Mouse (Mus musculus) neural tube, embryonic 12.5 days (tissue): Measurements from ENCODE around the gene Tac4. TPM values are rescaled to one million over a fixed set of nuclear protein-coding genes. Genes with fewer than 3 reads are reported as not detected.

Source experiments
- ATAC-seq: fragments of 200-750 bp; cut with Nextera tagmentation; 2 replicates; pipeline ENCODE4 v1.8.0; 2017; ENCODE audit warnings: low read depth, mild to moderate bottlenecking, moderate TSS enrichment, moderate library complexity; ENCODE audit not compliant: low FRiP score
- H3K27ac ChIP-seq: fragments of 300-500 bp; sonication (generic); 2 replicates; pipeline ENCODE4 v1.5.1; 2016
- H3K27me3 ChIP-seq: fragments of 300-500 bp; sonication (generic); replicated peaks from 2 replicates; pipeline ENCODE4 v1.6.1; 2016; ENCODE audit warnings: mild to moderate bottlenecking
- H3K36me3 ChIP-seq: fragments of 300-500 bp; sonication (generic); 2 replicates; pipeline ENCODE4 v1.6.1; 2016; ENCODE audit warnings: mild to moderate bottlenecking
- H3K4me1 ChIP-seq: fragments of 300-500 bp; sonication (generic); 2 replicates; pipeline ENCODE4 v1.6.1; 2016
- H3K4me2 ChIP-seq: fragments of 300-500 bp; sonication (generic); replicated peaks from 2 replicates; pipeline ENCODE4 v1.6.1; 2016; ENCODE audit warnings: mild to moderate bottlenecking
- H3K4me3 ChIP-seq: fragments of 300-500 bp; sonication (generic); 2 replicates; pipeline ENCODE4 v1.5.1; 2016
- H3K9ac ChIP-seq: fragments of 300-500 bp; sonication (generic); 2 replicates; pipeline ENCODE4 v1.6.1; 2016; ENCODE audit warnings: mild to moderate bottlenecking
- H3K9me3 ChIP-seq: fragments of 300-500 bp; sonication (generic); 2 replicates; pipeline ENCODE4 v1.6.1; 2016; ENCODE audit warnings: mild to moderate bottlenecking
- WGBS: fragments of 180-500 bp; shearing (Covaris S2); methylation state at CpG from one replicate; pipeline ENCODE4 v1.1.7; 2016; 5-methylcytosine and 5-hydroxymethylcytosine counted together
- polyA plus RNA-seq: library from polyadenylated mRNA; unstranded; fragments of >200 nt; fragmentation: Nextera tagmentation; extraction: Ambion mirVana; gene quantifications from 2 replicates; pipeline ENCODE4 v1.2.1, GENCODE M21; 2016

The Tac4 gene
- polyA plus RNA-seq, 1 experiment from 2014 or later, result not detected

- no peaks in the 10 kb centered on the region for H3K27me3 ChIP-seq
- WGBS, result 61% methylated on average over 3 of the region's 3 CpGs
- no peaks in the 10 kb centered on the region for H3K4me1 ChIP-seq
- no peak overlapping the region for H3K9ac ChIP-seq
- H3K9me3 ChIP-seq, result no peaks in the 10 kb centered on the region
- H3K4me3 ChIP-seq, result no peak overlapping the region
- H3K4me2 ChIP-seq, result no peak overlapping the region
- ATAC-seq, result no peak
- peaks cover 71% of the 10 kb centered on the region for H3K36me3 ChIP-seq
- no peak overlapping the region for H3K27ac ChIP-seq
Observed at GRCm38 (mm10) chr11:95301772-95302171, 40.4 kb downstream of the Tac4 start.

- Histone ChIP-seq H3K27me3 (no peaks in the 10 kb centered on the region), H3K9me3 (no peaks in the 10 kb centered on the region), H3K27ac (no peak overlapping the region), H3K36me3 (peaks cover 46% of the 10 kb centered on the region), H3K4me2 (no peak overlapping the region), H3K4me1 (peaks cover 10% of the 10 kb centered on the region), H3K4me3 (no peak overlapping the region), H3K9ac (no peak overlapping the region)
- no peak for ATAC-seq
- 92% methylated on average over 7 of the region's 7 CpGs for WGBS
Observed at GRCm38 (mm10) chr11:95305600-95305999, 44.3 kb downstream of the Tac4 start.

DNA sequence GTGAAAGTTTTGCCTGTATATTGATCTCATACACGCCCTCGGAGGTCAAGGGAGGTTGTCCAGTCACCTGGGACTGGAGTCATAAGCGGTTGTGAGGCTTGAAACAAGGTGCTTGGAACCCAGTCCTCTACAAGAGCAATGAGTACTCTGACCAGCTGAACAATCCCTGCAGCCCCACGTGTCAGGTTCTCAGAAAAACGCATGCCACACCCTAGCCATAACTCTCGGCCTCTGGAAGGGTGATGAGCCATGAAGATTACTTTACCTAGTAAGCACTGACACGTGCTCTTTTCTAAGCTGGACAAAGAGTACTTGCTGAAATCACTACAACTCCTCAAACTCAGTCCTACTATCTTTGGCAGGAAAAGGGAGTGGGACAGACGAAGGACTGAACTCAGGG, 46.2 kb downstream of the Tac4 start:
- Histone ChIP-seq H3K4me2 (no peak overlapping the region), H3K4me1 (peaks cover 17% of the 10 kb centered on the region), H3K9me3 (no peaks in the 10 kb centered on the region), H3K36me3 (peaks cover 27% of the 10 kb centered on the region), H3K27me3 (no peaks in the 10 kb centered on the region), H3K27ac (no peak overlapping the region), H3K4me3 (no peak overlapping the region), H3K9ac (no peak overlapping the region)
- 85% methylated on average over 8 of the region's 8 CpGs for WGBS
- ATAC-seq, result no peak

GRCm38 (mm10) chr11:95309510-95310006, 48.2 kb downstream of the Tac4 start:
- Histone ChIP-seq H3K4me3 (peak overlapping the region; percentile 89), H3K27ac (peak overlapping the region; percentile 84), H3K36me3 (peaks cover 13% of the 10 kb centered on the region), H3K4me2 (peak overlapping the region; percentile 82), H3K9me3 (no peaks in the 10 kb centered on the region), H3K4me1 (peaks cover 17% of the 10 kb centered on the region), H3K9ac (peak overlapping the region; percentile 94), H3K27me3 (no peaks in the 10 kb centered on the region)
- WGBS, result 0% methylated on average over 37 of the region's 37 CpGs
- ATAC-seq, result peak; percentile 96

- H3K4me2 ChIP-seq, result peak within 1 kb of the TSS; percentile 82
- peak within 1 kb of the TSS; percentile 89 for H3K4me3 ChIP-seq
- peaks cover 17% of the 10 kb centered on the region for H3K4me1 ChIP-seq
- peaks cover 9% of the 10 kb centered on the region for H3K36me3 ChIP-seq
- under 1% methylated on average over 42 of the region's 42 CpGs for WGBS
- ATAC-seq, result peak; percentile 93
- H3K9me3 ChIP-seq, result no peaks in the 10 kb centered on the region
- H3K27ac ChIP-seq, result peak within 1 kb of the TSS; percentile 84
- no peaks in the 10 kb centered on the region for H3K27me3 ChIP-seq
- H3K9ac ChIP-seq, result peak within 1 kb of the TSS; percentile 94
Observed at GRCm38 (mm10) chr11:95310007-95310647, 48.8 kb downstream of the Tac4 start, which contains the start of gene Kat7. Gene Kat7 (minus strand): TSS chr11:95310246.

GRCm38 (mm10) chr11:95310648-95311424, 49.5 kb downstream of the Tac4 start:
- peak overlapping the region; percentile 94 for H3K9ac ChIP-seq
- no peak; the same call in 1 of the 2 replicates for ATAC-seq
- H3K27ac ChIP-seq, result no peak overlapping the region
- peaks cover 17% of the 10 kb centered on the region for H3K4me1 ChIP-seq
- H3K4me3 ChIP-seq, result peak overlapping the region; percentile 89
- H3K27me3 ChIP-seq, result no peaks in the 10 kb centered on the region
- peak overlapping the region; percentile 82 for H3K4me2 ChIP-seq
- H3K36me3 ChIP-seq, result peaks cover 3% of the 10 kb centered on the region
- H3K9me3 ChIP-seq, result no peaks in the 10 kb centered on the region
- WGBS, result 5% methylated on average over 17 of the region's 17 CpGs

GRCm38 (mm10) chr11:95311425-95311807, 50.1 kb downstream of the Tac4 start:
- Histone ChIP-seq H3K27me3 (no peaks in the 10 kb centered on the region), H3K4me3 (0 out of 2 replicates have a peak overlapping the region, but pooled peaks have one; percentile 89), H3K4me2 (peak overlapping the region; percentile 82), H3K27ac (no peak overlapping the region), H3K9ac (no peak overlapping the region), H3K9me3 (no peaks in the 10 kb centered on the region), H3K36me3 (no peaks in the 10 kb centered on the region), H3K4me1 (peaks cover 17% of the 10 kb centered on the region)
- no peak for ATAC-seq
- WGBS, result 27% methylated on average over 5 of the region's 5 CpGs

- Histone ChIP-seq H3K9me3 (no peaks in the 10 kb centered on the region), H3K4me3 (no peak overlapping the region), H3K27me3 (no peaks in the 10 kb centered on the region), H3K4me2 (no peak overlapping the region), H3K36me3 (no peaks in the 10 kb centered on the region), H3K9ac (no peak overlapping the region), H3K4me1 (peaks cover 7% of the 10 kb centered on the region), H3K27ac (no peak overlapping the region)
- WGBS, result 69% methylated on average over 7 of the region's 7 CpGs
- no peak for ATAC-seq
Observed at GRCm38 (mm10) chr11:95315215-95315955, 54.1 kb downstream of the Tac4 start.

DNA sequence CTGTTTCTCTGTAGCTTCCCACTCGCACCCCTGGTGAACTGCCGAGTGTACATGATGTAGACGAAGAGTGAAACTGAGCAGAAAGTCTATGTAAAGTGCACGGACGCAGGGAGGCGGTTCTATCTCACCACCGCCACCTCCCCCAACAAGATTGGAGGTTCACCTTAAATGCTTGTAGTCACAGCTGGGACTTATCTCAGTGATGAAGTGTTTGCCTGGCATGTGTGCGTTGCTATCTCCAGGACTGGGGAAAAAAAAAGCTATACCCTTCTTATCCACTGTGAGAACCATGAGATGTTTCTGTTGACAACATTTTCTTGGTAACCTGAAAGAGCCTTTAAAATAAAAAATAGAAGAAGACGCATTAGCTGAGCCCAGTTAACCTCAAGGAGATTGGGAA, 56.8 kb downstream of the Tac4 start:
- Histone ChIP-seq H3K27ac (no peak overlapping the region), H3K4me3 (no peak overlapping the region), H3K36me3 (no peaks in the 10 kb centered on the region), H3K4me1 (no peaks in the 10 kb centered on the region), H3K9me3 (no peaks in the 10 kb centered on the region), H3K27me3 (no peaks in the 10 kb centered on the region), H3K4me2 (no peak overlapping the region), H3K9ac (no peak overlapping the region)
- 90% methylated on average over 9 of the region's 9 CpGs for WGBS
- ATAC-seq, result no peak

Other genes with a start within 250 kb of the Tac4 start
- 20.5 and 20.6 TPM in 2 replicates for gene Pdk2, start 220.2 kb upstream of the Tac4 start, polyA plus RNA-seq
- 7.6 and 9.3 TPM in 2 replicates for gene Itga3, start 184.7 kb upstream of the Tac4 start, polyA plus RNA-seq
- 0.81 and 1.2 TPM in 2 replicates for gene Dlx3, start 141.4 kb upstream of the Tac4 start, polyA plus RNA-seq
- gene Dlx4, start 115.3 kb upstream of the Tac4 start, polyA plus RNA-seq, result 0.10 and 0.22 TPM in 2 replicates
- 69.8 and 72.4 TPM in 2 replicates for gene Kat7, start 48.7 kb downstream of the Tac4 start, polyA plus RNA-seq
- gene Fam117a, start 75.5 kb downstream of the Tac4 start, polyA plus RNA-seq, result 8.7 and 9.4 TPM in 2 replicates
- 127 and 129 TPM in 2 replicates for gene Slc35b1, start 123.2 kb downstream of the Tac4 start, polyA plus RNA-seq
- gene Spop, start 152.6 kb downstream of the Tac4 start, polyA plus RNA-seq, result 202 and 207 TPM in 2 replicates